In the genomic region with DNA sequence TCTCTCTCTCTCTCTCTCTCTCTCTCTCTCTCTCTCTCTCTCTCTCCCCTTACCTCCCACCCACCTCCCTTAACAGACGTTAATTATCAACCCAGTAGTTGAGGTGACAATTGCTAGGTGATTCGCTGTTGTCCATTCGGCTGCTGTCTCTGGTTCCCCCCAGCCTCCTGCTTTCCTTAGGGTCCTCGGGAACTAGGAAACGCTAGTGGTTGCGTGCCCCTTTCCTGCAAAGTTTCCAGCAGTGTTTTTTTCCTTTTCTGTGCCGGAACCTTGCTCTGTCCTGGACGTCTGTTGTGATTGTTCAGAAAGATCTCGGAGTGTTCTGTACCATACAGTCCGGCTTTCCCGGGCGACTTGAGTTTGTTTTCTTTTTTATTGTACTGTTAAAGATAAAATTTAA, we compare ENCODE assay signal across 14 mouse cellular contexts. TPM values are rescaled to one million over a fixed set of nuclear protein-coding genes. Genes with fewer than 3 reads are reported as not detected.
DNase-seq lines count a peak whose midpoint lies in the region; ATAC-seq and TF ChIP-seq lines count a peak whose summit lies in the region.
"Had no signal": no experiment of that assay in that cellular context is flagged by ENCODE, and none has a peak within 500 bp of the region (broad histone marks: within the 10 kb centered on the region; RNA-seq: fewer than 3 reads in every experiment).

No protein-coding gene starts in this region.

- peak overlapping the region; percentile 46 for H3K4me3 ChIP-seq in heart, embryonic 15.5 days
- H3K4me3 ChIP-seq in lung, postnatal 0 days (ENCODE audit: low read depth, low read length) = peak overlapping the region; percentile 30; the same call in 1 of the 2 replicates
- H3K4me3 ChIP-seq in intestine, postnatal 0 days (ENCODE audit: low read depth, low read length) = peak overlapping the region; percentile 27; the same call in 1 of the 2 replicates
- H3K4me3 ChIP-seq in stomach, embryonic 16.5 days (replicated peaks; ENCODE audit: low read length) = peak overlapping the region; percentile 50
- H3K4me3 ChIP-seq: layer of hippocampus, adult 2 months; liver, embryonic 15.5 days had no signal

- H3K9me3 ChIP-seq in heart, embryonic 15.5 days (replicated peaks) = no peaks in the 10 kb centered on the region
- H3K9me3 ChIP-seq in lung, postnatal 0 days (ENCODE audit: low read length) = no peaks in the 10 kb centered on the region
- no peaks in the 10 kb centered on the region for H3K9me3 ChIP-seq in intestine, postnatal 0 days (ENCODE audit: control insufficient read depth)
- H3K9me3 ChIP-seq in stomach, embryonic 16.5 days (replicated peaks; ENCODE audit: control insufficient read depth, low read length) = no peaks in the 10 kb centered on the region
- H3K9me3 ChIP-seq: liver, embryonic 15.5 days had no signal

- no peak overlapping the region for H3K27ac ChIP-seq in heart, embryonic 15.5 days
- H3K27ac ChIP-seq in lung, postnatal 0 days (ENCODE audit: low read length) = no peak overlapping the region
- H3K27ac ChIP-seq in intestine, postnatal 0 days (ENCODE audit: low read depth, low read length) = no peak overlapping the region
- no peak overlapping the region for H3K27ac ChIP-seq in stomach, embryonic 16.5 days (ENCODE audit: low read length)
- H3K27ac ChIP-seq: layer of hippocampus, adult 2 months; liver, embryonic 15.5 days had no signal

- no peak for ATAC-seq in heart, embryonic 15.5 days (replicated peaks; ENCODE audit: insufficient number of reproducible peaks, insufficient read depth, low FRiP score, low read depth)
- ATAC-seq in lung, postnatal 0 days = no peak
- ATAC-seq in intestine, postnatal 0 days = no peak
- no peak for ATAC-seq in stomach, embryonic 16.5 days (ENCODE audit: insufficient read depth, low FRiP score)
- ATAC-seq: forebrain, postnatal 0 days had no signal

- intact Hi-C loops in heart, postnatal 10 days (cut with DNase I) = loop anchor here (5.0 kb wide), 1 partner anchor 840 kb away; no protein-coding TSS in a partner anchor

- H3K4me2 ChIP-seq in heart, embryonic 15.5 days = no peak overlapping the region
- 0 out of 2 replicates have a peak overlapping the region, but pooled peaks have one; percentile 14 for H3K4me2 ChIP-seq in lung, postnatal 0 days (replicated peaks; ENCODE audit: low read depth, low read length)
- H3K4me2 ChIP-seq in intestine, postnatal 0 days (replicated peaks; ENCODE audit: low read depth) = 0 out of 2 replicates have a peak overlapping the region, but pooled peaks have one; percentile 24
- peak overlapping the region; percentile 66 for H3K4me2 ChIP-seq in stomach, embryonic 16.5 days (ENCODE audit: low read depth, low read length)
- H3K4me2 ChIP-seq: liver, embryonic 15.5 days had no signal

- TF ChIP-seq CTCF in lung, postnatal 0 days (IDR thresholded peaks at IDR 0.05) = no peak
- no peak for TF ChIP-seq CTCF in intestine, postnatal 0 days (IDR thresholded peaks at IDR 0.05; ENCODE audit: low read depth)

- DNase-seq in heart, postnatal 10 days = no peak
- no peak for DNase-seq in lung, postnatal 0 days (ENCODE audit: low spot score)
- no peak for DNase-seq in lung, postnatal 4 days
- no peak for DNase-seq in adrenal gland, postnatal 14 days
- DNase-seq: cerebellum, postnatal 25 days; right cerebral cortex, postnatal 14 days had no signal

- peaks cover 93% of the 10 kb centered on the region for H3K27me3 ChIP-seq in heart, embryonic 15.5 days
- peaks cover 91% of the 10 kb centered on the region for H3K27me3 ChIP-seq in lung, postnatal 0 days (replicated peaks; ENCODE audit: insufficient read depth, low read length)
- H3K27me3 ChIP-seq in intestine, postnatal 0 days (replicated peaks; ENCODE audit: control insufficient read depth, insufficient read depth, low read length) = peaks cover 90% of the 10 kb centered on the region
- H3K27me3 ChIP-seq in stomach, embryonic 16.5 days (ENCODE audit: control insufficient read depth, insufficient read depth, low read length) = peaks cover 74% of the 10 kb centered on the region

- WGBS in heart, embryonic 15.5 days = 2% methylated on average over 12 of the region's 12 CpGs
- WGBS in lung, postnatal 0 days = 2% methylated on average over 12 of the region's 12 CpGs
- 2% methylated on average over 12 of the region's 12 CpGs for WGBS in intestine, postnatal 0 days
- WGBS in stomach, embryonic 16.5 days = 3% methylated on average over 12 of the region's 12 CpGs

- no peaks in the 10 kb centered on the region for H3K36me3 ChIP-seq in heart, embryonic 15.5 days
- H3K36me3 ChIP-seq in lung, postnatal 0 days (ENCODE audit: insufficient read depth, low read length) = no peaks in the 10 kb centered on the region
- H3K36me3 ChIP-seq in intestine, postnatal 0 days (ENCODE audit: control insufficient read depth, insufficient read depth) = no peaks in the 10 kb centered on the region
- no peaks in the 10 kb centered on the region for H3K36me3 ChIP-seq in stomach, embryonic 16.5 days (ENCODE audit: control insufficient read depth, insufficient read depth, low read length)
- H3K36me3 ChIP-seq: liver, embryonic 15.5 days had no signal

- peaks cover 35% of the 10 kb centered on the region for H3K4me1 ChIP-seq in heart, embryonic 15.5 days (replicated peaks)
- peaks cover 9% of the 10 kb centered on the region; the same call in 1 of the 2 replicates for H3K4me1 ChIP-seq in lung, postnatal 0 days (ENCODE audit: insufficient read depth, low read depth, low read length)
- no peaks in the 10 kb centered on the region; the same call in 1 of the 2 replicates for H3K4me1 ChIP-seq in intestine, postnatal 0 days (replicated peaks; ENCODE audit: control insufficient read depth, insufficient read depth, low read length)
- H3K4me1 ChIP-seq in stomach, embryonic 16.5 days (ENCODE audit: control insufficient read depth, insufficient read depth, low read length) = peaks cover 17% of the 10 kb centered on the region

- no peak for TF ChIP-seq EP300 in lung, postnatal 0 days (IDR thresholded peaks at IDR 0.05)

- no peak overlapping the region for H3K9ac ChIP-seq in heart, embryonic 15.5 days
- no peak overlapping the region for H3K9ac ChIP-seq in lung, postnatal 0 days (replicated peaks; ENCODE audit: low read depth)
- no peak overlapping the region for H3K9ac ChIP-seq in intestine, postnatal 0 days (ENCODE audit: low read depth, low read length)
- peak overlapping the region; percentile 19; the same call in 1 of the 2 replicates for H3K9ac ChIP-seq in stomach, embryonic 16.5 days (ENCODE audit: low read length)
- H3K9ac ChIP-seq: forebrain, postnatal 0 days; liver, embryonic 15.5 days had no signal

RNA-seq across cellular contexts. Expression of gene Pax9, which starts 6.2 kb away (rescaled TPM):
- 0.26 and 2.4 TPM in 2 replicates for polyA plus RNA-seq in heart, embryonic 15.5 days (2015; fragmentation: Nextera tagmentation; extraction: Ambion mirVana)
- total RNA-seq in heart, postnatal 10 days (2021) = under 1 TPM; 0.12 to 0.24 TPM
- 0.05 and 0.11 TPM in 2 replicates for polyA plus RNA-seq in lung, postnatal 0 days (2015; fragmentation: Nextera tagmentation; extraction: Ambion mirVana)
- polyA plus RNA-seq in intestine, postnatal 0 days (2015; fragmentation: Nextera tagmentation; extraction: Ambion mirVana) = not detected in 2 replicates
- polyA plus RNA-seq in stomach, embryonic 16.5 days (2015; fragmentation: Nextera tagmentation; extraction: Ambion mirVana) = 2.8 and 3.9 TPM in 2 replicates
- total RNA-seq in adrenal gland, postnatal 14 days (2021) = 0.07 TPM in 1 of 2 replicates, not detected in the other
- total RNA-seq: forebrain, postnatal 0 days; layer of hippocampus, adult 2 months; monocyte, adult 5-6 weeks had no signal
- polyA plus RNA-seq: forebrain, postnatal 0 days; gonadal fat pad, adult 2 months had no signal
